Mouse (Mus musculus): Measurements from ENCODE around the gene Ttc26. TPM values are rescaled to one million over a fixed set of nuclear protein-coding genes. Genes with fewer than 3 reads are reported as not detected.

The Ttc26 gene
- not detected for total RNA-seq (2023)

DNA sequence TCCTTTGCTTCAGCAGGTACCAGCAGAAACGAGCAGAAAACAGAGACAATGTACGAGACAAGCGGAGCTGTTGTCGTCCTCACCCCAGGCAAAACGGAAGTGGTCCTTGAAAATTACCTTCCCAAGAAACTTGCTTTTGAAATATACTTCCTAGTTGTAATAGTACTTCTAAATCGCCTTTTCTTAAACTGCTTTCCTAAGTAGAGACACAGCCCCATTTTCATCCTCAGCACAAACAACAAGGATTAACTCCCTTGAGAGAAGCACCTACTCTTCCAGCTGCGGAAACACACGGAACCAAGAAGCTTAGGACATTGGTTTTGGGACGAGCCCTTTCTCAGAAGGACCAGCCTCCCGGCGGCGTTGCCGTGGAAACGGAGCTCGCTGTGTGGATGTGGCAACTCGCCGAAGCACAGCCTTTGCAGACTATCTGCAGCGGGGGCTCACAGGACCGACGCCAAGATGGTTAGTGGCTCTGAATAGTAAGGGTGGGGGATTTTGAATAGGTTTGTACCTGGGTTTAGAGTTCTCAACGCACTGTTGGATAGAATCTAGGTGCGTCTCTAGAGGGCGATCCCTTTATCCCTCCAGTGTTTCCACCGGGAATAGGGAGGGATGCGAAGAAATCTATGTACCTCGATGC is at the start of gene Ttc26:
Ttc26 (plus strand) TSS at position 341 of the 643 bp plus-strand sequence.

DNA sequence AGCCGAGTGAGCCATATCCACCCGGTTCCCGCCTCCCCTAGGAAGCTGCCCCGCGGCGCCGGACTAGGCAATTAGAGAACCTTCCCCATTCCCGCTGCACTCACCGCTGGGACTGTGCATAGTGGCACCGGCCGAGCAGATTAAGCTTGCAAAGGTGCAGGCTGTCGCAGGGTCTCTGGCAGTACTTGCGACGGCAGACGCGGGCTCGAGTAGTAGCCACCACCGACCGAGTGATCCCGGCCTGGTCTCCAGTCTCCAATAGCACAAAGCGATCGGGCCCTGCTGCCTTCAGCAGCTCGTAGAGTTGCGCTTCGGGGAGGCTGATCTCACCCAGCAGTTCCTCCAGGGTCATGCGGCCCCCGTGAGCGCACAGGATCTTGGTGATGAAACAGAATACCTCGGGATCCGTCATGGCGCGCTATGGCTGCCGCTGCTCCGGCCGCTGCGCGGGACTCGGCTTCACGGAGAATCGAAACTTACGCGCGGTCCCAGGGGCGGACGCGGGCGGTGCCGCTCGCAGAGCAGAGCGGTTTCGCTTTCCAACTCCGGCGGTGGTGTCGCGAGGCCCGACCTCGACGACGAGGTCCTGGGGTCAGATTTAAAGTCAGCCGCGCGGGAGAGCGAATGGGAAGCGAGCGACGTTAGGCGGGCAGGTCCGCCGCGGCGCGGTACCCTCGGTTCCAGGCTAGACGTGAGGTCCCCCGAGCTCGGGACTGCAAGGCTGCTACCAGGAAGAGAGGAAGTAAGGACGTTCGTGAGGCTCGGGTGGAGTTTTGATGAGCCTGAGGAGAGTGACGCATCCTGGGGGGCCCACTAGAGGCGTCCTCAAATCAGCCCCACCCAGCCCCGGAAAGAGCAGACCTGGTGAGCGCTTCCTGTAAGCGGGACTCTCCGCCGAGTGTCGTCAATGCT is 27.2 kb upstream of the Ttc26 start, which contains the start of gene Zc3hav1:
Zc3hav1 (minus strand) TSS at position 793 of the 912 bp plus-strand sequence.

DNA sequence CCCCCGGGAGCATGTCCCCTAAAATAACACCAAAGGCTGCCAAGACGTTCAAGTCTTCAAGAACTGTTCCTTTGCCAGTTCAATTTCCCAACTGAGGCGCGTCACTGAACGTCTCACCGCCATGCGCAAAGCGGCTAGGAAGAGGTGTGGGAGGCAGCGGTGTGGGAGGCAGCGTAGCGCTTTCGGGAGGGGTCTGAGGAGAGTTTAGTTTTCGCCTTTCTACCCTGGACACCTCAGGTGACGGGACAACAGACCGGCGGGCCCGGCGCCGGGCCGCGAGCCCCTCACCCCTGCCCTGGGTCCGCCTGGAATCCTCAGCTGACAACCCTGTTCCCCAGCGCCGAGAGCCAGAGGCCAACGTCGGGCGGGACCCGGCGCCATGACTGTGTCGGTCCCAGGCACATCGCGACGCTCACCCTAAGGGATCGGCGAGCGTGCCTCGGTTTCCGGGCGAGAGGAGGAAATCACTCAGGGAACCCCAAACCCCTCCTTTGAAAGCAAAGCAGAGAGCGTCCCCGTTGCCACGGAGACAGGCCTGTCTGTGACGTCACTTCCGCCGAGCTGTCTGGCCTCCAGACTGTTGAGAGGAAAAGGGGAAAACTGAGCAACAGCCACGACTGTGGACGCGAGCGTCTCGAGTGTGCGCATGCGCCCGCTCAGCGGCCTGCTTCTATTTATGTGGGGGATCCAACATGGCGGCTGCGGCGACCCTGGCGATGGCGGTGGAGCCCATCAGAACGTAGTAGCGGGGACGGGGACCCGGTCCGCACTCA is 52.2 kb downstream of the Ttc26 start, which contains the start of gene Ubn2:
Ubn2 (plus strand) TSS at position 690 of the 773 bp plus-strand sequence.

Other genes starting within 250 kb of the Ttc26 start
- gene D630045J12Rik, start 127.5 kb upstream of the Ttc26 start, total RNA-seq (2023) = not detected
- 6.2 TPM for gene Zc3hav1l, start 82.2 kb upstream of the Ttc26 start, total RNA-seq (2023)
- gene Zc3hav1, start 26.9 kb upstream of the Ttc26 start, total RNA-seq (2023) = 292 TPM
- gene Ubn2, start 52.5 kb downstream of the Ttc26 start, total RNA-seq (2023) = 55.1 TPM
- 28.7 TPM for gene Fmc1, start 152.0 kb downstream of the Ttc26 start, total RNA-seq (2023)
- gene Luc7l2, start 169.9 kb downstream of the Ttc26 start, total RNA-seq (2023) = 381 TPM

Data from CD8-positive naive resting alpha-beta T cell, adult 57 days (primary cell).